Mouse (Mus musculus) limb, embryonic 13.5 days (tissue): ENCODE measurements around the gene Lyzl4. TPM values are rescaled to one million over a fixed set of nuclear protein-coding genes. Genes with fewer than 3 reads are reported as not detected.

Source experiments
- ATAC-seq: fragments of 200-750 bp; cut with Nextera tagmentation; 2 replicates; pipeline ENCODE4 v1.8.0; 2017; ENCODE audit warnings: low read depth, moderate number of reproducible peaks, moderate TSS enrichment; ENCODE audit not compliant: low FRiP score
- H3K27ac ChIP-seq: fragments of 300-500 bp; sonication (generic); 2 replicates; pipeline ENCODE4 v1.5.1; 2015; ENCODE audit warnings: inconsistent platforms, mild to moderate bottlenecking, moderate library complexity
- H3K27me3 ChIP-seq: fragments of 300-500 bp; sonication (generic); 2 replicates; pipeline ENCODE4 v1.6.1; 2015; ENCODE audit warnings: mild to moderate bottlenecking, inconsistent platforms
- H3K36me3 ChIP-seq: fragments of 300-500 bp; sonication (generic); 2 replicates; pipeline ENCODE4 v1.6.1; 2015; ENCODE audit warnings: inconsistent platforms, mild to moderate bottlenecking, moderate library complexity
- H3K4me1 ChIP-seq: fragments of 300-500 bp; sonication (generic); 2 replicates; pipeline ENCODE4 v1.6.1; 2015; ENCODE audit warnings: inconsistent platforms
- H3K4me2 ChIP-seq: fragments of 300-500 bp; sonication (generic); replicated peaks from 2 replicates; pipeline ENCODE4 v1.6.1; 2015; ENCODE audit warnings: inconsistent platforms, mild to moderate bottlenecking, moderate library complexity
- H3K4me3 ChIP-seq: fragments of 300-500 bp; sonication (generic); 2 replicates; pipeline ENCODE4 v1.5.1; 2015; ENCODE audit warnings: moderate library complexity, mild to moderate bottlenecking, inconsistent platforms
- H3K9ac ChIP-seq: fragments of 300-500 bp; sonication (generic); 2 replicates; pipeline ENCODE4 v1.6.1; 2015; ENCODE audit warnings: mild to moderate bottlenecking, inconsistent platforms
- H3K9me3 ChIP-seq: fragments of 300-500 bp; sonication (generic); 2 replicates; pipeline ENCODE4 v1.6.1; 2016; ENCODE audit warnings: inconsistent platforms
- WGBS: fragments of 180-500 bp; shearing (Covaris S2); methylation state at CpG from one replicate; pipeline ENCODE4 v1.1.7; 2015; 5-methylcytosine and 5-hydroxymethylcytosine counted together
- polyA plus RNA-seq: library from polyadenylated mRNA; unstranded; fragments of >200 nt; fragmentation: Nextera tagmentation; extraction: Ambion mirVana; gene quantifications from 2 replicates; pipeline ENCODE4 v1.2.1, GENCODE M21; 2015

The Lyzl4 gene
- polyA plus RNA-seq, 1 experiment from 2014 or later = 0.32 TPM

GRCm38 (mm10) chr9:121592948-121593550 lies 48.8 kb downstream of the Lyzl4 start:
- peaks cover 10% of the 10 kb centered on the region; the same call in 1 of the 2 replicates for H3K9me3 ChIP-seq
- 78% methylated on average over 13 of the region's 13 CpGs for WGBS
- no peak for ATAC-seq
- H3K4me3 ChIP-seq = no peak overlapping the region
- H3K9ac ChIP-seq = no peak overlapping the region
- H3K4me2 ChIP-seq = no peak overlapping the region
- no peaks in the 10 kb centered on the region for H3K36me3 ChIP-seq
- peaks cover 10% of the 10 kb centered on the region for H3K4me1 ChIP-seq
- H3K27ac ChIP-seq = no peak overlapping the region
- H3K27me3 ChIP-seq = no peaks in the 10 kb centered on the region

GRCm38 (mm10) chr9:121589533-121589932 lies 52.4 kb downstream of the Lyzl4 start:
- H3K9ac ChIP-seq = no peak overlapping the region
- H3K4me1 ChIP-seq = peaks cover 4% of the 10 kb centered on the region
- no peak overlapping the region for H3K4me2 ChIP-seq
- 61% methylated on average over 2 of the region's 2 CpGs for WGBS
- no peak overlapping the region for H3K27ac ChIP-seq
- H3K27me3 ChIP-seq = no peaks in the 10 kb centered on the region
- H3K36me3 ChIP-seq = no peaks in the 10 kb centered on the region
- ATAC-seq = 0 out of 2 replicates have a peak, but pooled peaks have one; percentile 40
- H3K4me3 ChIP-seq = no peak overlapping the region
- peaks cover 10% of the 10 kb centered on the region; the same call in 1 of the 2 replicates for H3K9me3 ChIP-seq

- ATAC-seq = no peak
Observed at GRCm38 (mm10) chr9:121574380-121574779, 67.5 kb downstream of the Lyzl4 start.

GRCm38 (mm10) chr9:121568451-121568850 lies 73.4 kb downstream of the Lyzl4 start:
- H3K9me3 ChIP-seq = no peaks in the 10 kb centered on the region; the same call in 1 of the 2 replicates
- H3K4me3 ChIP-seq = no peak overlapping the region
- no peak overlapping the region for H3K4me2 ChIP-seq
- H3K9ac ChIP-seq = no peak overlapping the region
- peaks cover 7% of the 10 kb centered on the region; the same call in 1 of the 2 replicates for H3K4me1 ChIP-seq
- no peak for ATAC-seq
- H3K27me3 ChIP-seq = no peaks in the 10 kb centered on the region
- no peaks in the 10 kb centered on the region for H3K36me3 ChIP-seq
- WGBS = 0% methylated on average over 1 of the region's 1 CpGs
- H3K27ac ChIP-seq = no peak overlapping the region

More at GRCm38 (mm10) chr9:121574380-121574779, 67.5 kb downstream of the Lyzl4 start:
- H3K27me3 ChIP-seq = no peaks in the 10 kb centered on the region
- H3K36me3 ChIP-seq = no peaks in the 10 kb centered on the region
- WGBS = 55% methylated on average over 5 of the region's 5 CpGs
- H3K4me3 ChIP-seq = no peak overlapping the region
- H3K4me1 ChIP-seq = no peaks in the 10 kb centered on the region
- H3K9ac ChIP-seq = no peak overlapping the region
- H3K27ac ChIP-seq = no peak overlapping the region
- no peaks in the 10 kb centered on the region; the same call in 1 of the 2 replicates for H3K9me3 ChIP-seq
- no peak overlapping the region for H3K4me2 ChIP-seq

- WGBS = 85% methylated on average over 7 of the region's 7 CpGs
- H3K4me3 ChIP-seq = no peak overlapping the region
- no peak for ATAC-seq
- H3K27me3 ChIP-seq = no peaks in the 10 kb centered on the region
- no peak overlapping the region for H3K4me2 ChIP-seq
- H3K4me1 ChIP-seq = peaks cover 7% of the 10 kb centered on the region; the same call in 1 of the 2 replicates
- H3K9me3 ChIP-seq = no peaks in the 10 kb centered on the region; the same call in 1 of the 2 replicates
- H3K36me3 ChIP-seq = no peaks in the 10 kb centered on the region
- H3K27ac ChIP-seq = no peak overlapping the region
- no peak overlapping the region for H3K9ac ChIP-seq
Observed at GRCm38 (mm10) chr9:121566387-121566786, 75.5 kb downstream of the Lyzl4 start.

- no peaks in the 10 kb centered on the region for H3K27me3 ChIP-seq
- no peak overlapping the region for H3K4me2 ChIP-seq
- ATAC-seq = no peak
- no peak overlapping the region for H3K9ac ChIP-seq
- 90% methylated on average over 7 of the region's 7 CpGs for WGBS
- no peak overlapping the region for H3K4me3 ChIP-seq
- no peaks in the 10 kb centered on the region for H3K4me1 ChIP-seq
- H3K9me3 ChIP-seq = no peaks in the 10 kb centered on the region
- no peaks in the 10 kb centered on the region for H3K36me3 ChIP-seq
- H3K27ac ChIP-seq = no peak overlapping the region
Observed at GRCm38 (mm10) chr9:121563276-121563675, 78.6 kb downstream of the Lyzl4 start.

GRCm38 (mm10) chr9:121560515-121560914 lies 81.4 kb downstream of the Lyzl4 start:
- Histone ChIP-seq H3K4me3 (no peak overlapping the region), H3K27ac (no peak overlapping the region), H3K9ac (no peak overlapping the region), H3K4me1 (peaks cover 7% of the 10 kb centered on the region), H3K9me3 (no peaks in the 10 kb centered on the region), H3K27me3 (no peaks in the 10 kb centered on the region), H3K4me2 (no peak overlapping the region), H3K36me3 (no peaks in the 10 kb centered on the region)
- WGBS = 55% methylated on average over 7 of the region's 7 CpGs
- no peak for ATAC-seq

- H3K27ac ChIP-seq = no peak overlapping the region
- peaks cover 17% of the 10 kb centered on the region for H3K4me1 ChIP-seq
- WGBS = 80% methylated on average over 6 of the region's 6 CpGs
- no peaks in the 10 kb centered on the region for H3K9me3 ChIP-seq
- ATAC-seq = no peak
- H3K27me3 ChIP-seq = no peaks in the 10 kb centered on the region
- no peak overlapping the region for H3K4me3 ChIP-seq
- H3K9ac ChIP-seq = no peak overlapping the region
- no peaks in the 10 kb centered on the region for H3K36me3 ChIP-seq
- H3K4me2 ChIP-seq = no peak overlapping the region
Observed at GRCm38 (mm10) chr9:121558167-121558566, 83.7 kb downstream of the Lyzl4 start.

GRCm38 (mm10) chr9:121556913-121557312 lies 85.0 kb downstream of the Lyzl4 start:
- Histone ChIP-seq H3K27ac (no peak overlapping the region), H3K4me1 (peaks cover 18% of the 10 kb centered on the region), H3K9me3 (no peaks in the 10 kb centered on the region), H3K4me3 (no peak overlapping the region), H3K4me2 (no peak overlapping the region), H3K27me3 (no peaks in the 10 kb centered on the region), H3K9ac (no peak overlapping the region), H3K36me3 (no peaks in the 10 kb centered on the region)
- 62% methylated on average over 5 of the region's 5 CpGs for WGBS
- no peak for ATAC-seq

GRCm38 (mm10) chr9:121555395-121556000 lies 86.4 kb downstream of the Lyzl4 start:
- Histone ChIP-seq H3K9me3 (no peaks in the 10 kb centered on the region), H3K27ac (no peak overlapping the region), H3K27me3 (no peaks in the 10 kb centered on the region), H3K9ac (no peak overlapping the region), H3K4me3 (no peak overlapping the region), H3K4me2 (no peak overlapping the region; the same call in 1 of the 2 replicates), H3K4me1 (peaks cover 18% of the 10 kb centered on the region), H3K36me3 (no peaks in the 10 kb centered on the region)
- WGBS = 50% methylated on average over 9 of the region's 9 CpGs
- ATAC-seq = peak; percentile 62

- Histone ChIP-seq H3K4me1 (peaks cover 18% of the 10 kb centered on the region), H3K36me3 (no peaks in the 10 kb centered on the region), H3K27me3 (no peaks in the 10 kb centered on the region), H3K9ac (no peak overlapping the region), H3K4me3 (no peak overlapping the region), H3K9me3 (no peaks in the 10 kb centered on the region), H3K4me2 (no peak overlapping the region), H3K27ac (no peak overlapping the region)
- WGBS = 62% methylated on average over 4 of the region's 4 CpGs
- ATAC-seq = no peak
Observed at GRCm38 (mm10) chr9:121553643-121554042, 88.3 kb downstream of the Lyzl4 start.

- H3K9me3 ChIP-seq = no peaks in the 10 kb centered on the region
- H3K4me2 ChIP-seq = no peak overlapping the region
- no peak overlapping the region for H3K4me3 ChIP-seq
- peaks cover 9% of the 10 kb centered on the region for H3K4me1 ChIP-seq
- no peak for ATAC-seq
- no peaks in the 10 kb centered on the region for H3K36me3 ChIP-seq
- H3K9ac ChIP-seq = no peak overlapping the region
- H3K27me3 ChIP-seq = no peaks in the 10 kb centered on the region
- WGBS = 70% methylated on average over 5 of the region's 5 CpGs
- no peak overlapping the region for H3K27ac ChIP-seq
Observed at GRCm38 (mm10) chr9:121550327-121550771, 91.5 kb downstream of the Lyzl4 start.
